Mouse (Mus musculus) testis, postnatal 10 days (tissue): ENCODE results near the gene Rundc1.
"Not testable (repeated sequence)": the region's sequence is repeated elsewhere in the genome, so short reads cannot be mapped to it uniquely, and the experiment has no call there.

ENCODE experiments used
- DNase-seq: peaks from one replicate; pipeline ENCODE4 v3.0.0; 2021; ENCODE audit warnings: low spot score

The Rundc1 gene

GRCm38 (mm10) chr11:101424925-101425813 lies at the start of gene Rundc1, which contains the start of gene Ptges3l:
Gene Rundc1 (plus strand): TSS chr11:101425085.
Gene Ptges3l (minus strand): TSS chr11:101425333.
- DNase-seq = peak; percentile 100

GRCm38 (mm10) chr11:101378196-101378595 lies 46.7 kb upstream of the Rundc1 start:
- not testable (repeated sequence) for DNase-seq

- no peak for DNase-seq
Measured at GRCm38 (mm10) chr11:101378926-101379325, 46.0 kb upstream of the Rundc1 start.

- no peak for DNase-seq
Measured at GRCm38 (mm10) chr11:101381817-101382216, 43.1 kb upstream of the Rundc1 start.

GRCm38 (mm10) chr11:101395110-101395509 lies 29.8 kb upstream of the Rundc1 start:
- peak; percentile 84 for DNase-seq

- DNase-seq = no peak
Measured at GRCm38 (mm10) chr11:101415306-101415705, 9.6 kb upstream of the Rundc1 start.

GRCm38 (mm10) chr11:101416433-101417100 lies 8.3 kb upstream of the Rundc1 start:
- no peak for DNase-seq

- peak; percentile 94 for DNase-seq
Measured at GRCm38 (mm10) chr11:101417101-101417855, 7.6 kb upstream of the Rundc1 start, which contains the start of gene Aarsd1. Gene Aarsd1 (minus strand): TSS chr11:101417615.

- DNase-seq = no peak
Measured at GRCm38 (mm10) chr11:101418991-101419390, 5.9 kb upstream of the Rundc1 start.

- DNase-seq = no peak
Measured at GRCm38 (mm10) chr11:101419610-101420009, 5.3 kb upstream of the Rundc1 start.

GRCm38 (mm10) chr11:101420148-101420547 lies 4.7 kb upstream of the Rundc1 start:
- no peak for DNase-seq

- no peak for DNase-seq
Measured at GRCm38 (mm10) chr11:101424105-101424851, 607 bp upstream of the Rundc1 start, which contains the start of gene Gm27029. Gene Gm27029 (minus strand): TSS chr11:101424796.

GRCm38 (mm10) chr11:101426165-101426564 lies 1.3 kb downstream of the Rundc1 start:
- DNase-seq = no peak

- DNase-seq = no peak
Measured at GRCm38 (mm10) chr11:101431327-101431726, 6.4 kb downstream of the Rundc1 start.

- DNase-seq = no peak
Measured at GRCm38 (mm10) chr11:101433396-101433795, 8.5 kb downstream of the Rundc1 start.

GRCm38 (mm10) chr11:101435831-101436230 lies 10.9 kb downstream of the Rundc1 start:
- DNase-seq = no peak

- DNase-seq = no peak
Measured at GRCm38 (mm10) chr11:101436916-101437315, 12.0 kb downstream of the Rundc1 start.

- DNase-seq = not testable (repeated sequence)
Measured at GRCm38 (mm10) chr11:101438006-101438405, 13.1 kb downstream of the Rundc1 start.

- DNase-seq = not testable (repeated sequence)
Measured at GRCm38 (mm10) chr11:101441450-101442126, 16.7 kb downstream of the Rundc1 start.

- peak; percentile 91 for DNase-seq
Measured at GRCm38 (mm10) chr11:101442127-101442693, 17.3 kb downstream of the Rundc1 start, which contains the start of gene Rpl27. Gene Rpl27 (plus strand): TSS chr11:101442298.
